In genomic region chr19:23967156-23967555, GRCm38 (mm10) we compare ENCODE assay signal across 8 mouse cellular contexts.
DNase-seq lines count a peak whose midpoint lies in the region; ATAC-seq and TF ChIP-seq lines count a peak whose summit lies in the region.

No protein-coding gene starts in this region.

- peak; percentile 80 for DNase-seq in testis, postnatal 14 days (ENCODE audit: low spot score)
- no peak for DNase-seq in testis, postnatal 10 days (ENCODE audit: low spot score)
- DNase-seq in cerebellum, postnatal 25 days, result peak; percentile 72 to 75
- peak; percentile 89 for DNase-seq in heart, postnatal 0 days (ENCODE audit: low spot score)
- peak; percentile 51 for DNase-seq in ovary, postnatal 36 days (ENCODE audit: low spot score)
- no peak for DNase-seq in c-Kit-positive CD71-positive TER-119-positive erythroid progenitor cells, embryonic 14.5 days (ENCODE audit: low spot score)
- DNase-seq in kidney, adult 11 months, result no peak

- H3K4me1 ChIP-seq in heart, postnatal 0 days (ENCODE audit: control insufficient read depth, insufficient read depth), result peaks cover 41% of the 10 kb centered on the region
- H3K4me1 ChIP-seq in kidney, embryonic 15.5 days, result peaks cover 19% of the 10 kb centered on the region

- 2% methylated on average over 2 of the region's 2 CpGs for WGBS in heart, postnatal 0 days
- WGBS in kidney, embryonic 15.5 days, result 54% methylated on average over 2 of the region's 2 CpGs

- H3K27ac ChIP-seq in heart, postnatal 0 days (ENCODE audit: low read depth), result peak overlapping the region; percentile 64
- no peak overlapping the region for H3K27ac ChIP-seq in kidney, embryonic 15.5 days

- no peak overlapping the region for H3K4me2 ChIP-seq in heart, postnatal 0 days (ENCODE audit: low read depth, low read length)
- H3K4me2 ChIP-seq in kidney, embryonic 15.5 days, result no peak overlapping the region

- no peak overlapping the region for H3K4me3 ChIP-seq in heart, postnatal 0 days (ENCODE audit: low read depth, low read length)
- no peak overlapping the region for H3K4me3 ChIP-seq in kidney, embryonic 15.5 days (replicated peaks)

- peak; percentile 45 for ATAC-seq in heart, postnatal 0 days (ENCODE audit: insufficient read depth, low read depth)
- no peak for ATAC-seq in kidney, embryonic 15.5 days (replicated peaks; ENCODE audit: low FRiP score)

- TF ChIP-seq CTCF in heart, postnatal 0 days (IDR thresholded peaks at IDR 0.05; ENCODE audit: low read depth), result no peak

- no peaks in the 10 kb centered on the region for H3K27me3 ChIP-seq in heart, postnatal 0 days (ENCODE audit: control insufficient read depth, insufficient read depth, low read length)
- no peaks in the 10 kb centered on the region for H3K27me3 ChIP-seq in kidney, embryonic 15.5 days

- TF ChIP-seq EP300 in heart, postnatal 0 days (IDR thresholded peaks at IDR 0.05; ENCODE audit: low read depth), result no peak

- H3K36me3 ChIP-seq in heart, postnatal 0 days (replicated peaks; ENCODE audit: control insufficient read depth, insufficient read depth, low read length), result no peaks in the 10 kb centered on the region
- no peaks in the 10 kb centered on the region for H3K36me3 ChIP-seq in kidney, embryonic 15.5 days

- no peaks in the 10 kb centered on the region for H3K9me3 ChIP-seq in heart, postnatal 0 days (replicated peaks; ENCODE audit: control insufficient read depth, low read length)
- no peaks in the 10 kb centered on the region for H3K9me3 ChIP-seq in kidney, embryonic 15.5 days (replicated peaks)

- H3K9ac ChIP-seq in heart, postnatal 0 days (replicated peaks; ENCODE audit: low read depth, low read length), result no peak overlapping the region
- H3K9ac ChIP-seq in kidney, embryonic 15.5 days, result no peak overlapping the region

Comparison
In these comparisons a context has a peak if more than half of its experiments do, and no peak if none do; other contexts are left out.
1. DNase-seq: peak in testis, postnatal 14 days (single experiment), cerebellum, postnatal 25 days (2 of 2), heart, postnatal 0 days (single experiment) and ovary, postnatal 36 days (single experiment); none in testis, postnatal 10 days (single experiment), c-Kit-positive CD71-positive TER-119-positive erythroid progenitor cells, embryonic 14.5 days (single experiment) and kidney, adult 11 months (single experiment).